Mouse (Mus musculus) liver, adult 2 months (tissue): ENCODE measurements around the gene Tmcc3.

ENCODE experiments used
- CTCF ChIP-seq: fragments of 200-500 bp; IDR thresholded peaks from 2 replicates; pipeline ENCODE4 v1.5.1; 2011; ENCODE audit warnings: low read depth, low read length, control low read depth
- POLR2A ChIP-seq: fragments of 200-500 bp; IDR thresholded peaks from 2 replicates; pipeline ENCODE4 v1.6.1; 2011; ENCODE audit warnings: low read length, control low read depth; ENCODE audit not compliant: insufficient read depth; ENCODE audit errors: extremely low read depth

- no peak for TF ChIP-seq POLR2A
- no peak for TF ChIP-seq CTCF
Measured at GRCm38 (mm10) chr10:94466313-94466712, 154.6 kb downstream of the Tmcc3 start.
